Mouse (Mus musculus) myocyte (in vitro differentiated cells): ENCODE data around the gene Trp53bp2. TPM values are rescaled to one million over a fixed set of nuclear protein-coding genes. Genes with fewer than 3 reads are reported as not detected.

Source experiments
- H3K27me3 ChIP-seq: one replicate; pipeline ENCODE4 v1.6.1; 2011; ENCODE audit not compliant: control insufficient read depth, insufficient read depth, insufficient read length
- H3K36me3 ChIP-seq: one replicate; pipeline ENCODE4 v1.6.1; 2011; ENCODE audit not compliant: control insufficient read depth, insufficient read depth
- H3K4me2 ChIP-seq: one replicate; pipeline ENCODE4 v1.6.1; 2011; ENCODE audit warnings: low read depth, control low read depth
- H3K4me3 ChIP-seq: one replicate; pipeline ENCODE4 v1.5.1; 2011; ENCODE audit warnings: mild to moderate bottlenecking, control low read depth, moderate library complexity
- H3K79me2 ChIP-seq: one replicate; pipeline ENCODE4 v1.6.1; 2011; ENCODE audit not compliant: control insufficient read depth, insufficient read depth
- H3ac ChIP-seq: one replicate; pipeline ENCODE4 v1.6.1; 2011; ENCODE audit not compliant: control insufficient read depth, insufficient read length
- CEBPB ChIP-seq: IDR thresholded peaks from 2 replicates; pipeline ENCODE4 v1.6.1; 2011; ENCODE audit warnings: mild to moderate bottlenecking, moderate library complexity; ENCODE audit not compliant: poor library complexity, insufficient read depth, severe bottlenecking
- E2F4 ChIP-seq: IDR thresholded peaks from one replicate; pipeline ENCODE4 v1.6.1; 2011; ENCODE audit warnings: mild to moderate bottlenecking, control low read depth, moderate library complexity; ENCODE audit not compliant: insufficient read depth
- MAX ChIP-seq: IDR thresholded peaks from one replicate; pipeline ENCODE4 v1.6.1; 2011; ENCODE audit warnings: low read depth, mild to moderate bottlenecking, control low read depth
- MYOD1 ChIP-seq, 3 experiments: IDR thresholded peaks; one replicate each; pipeline ENCODE4 v1.6.1; 2011; ENCODE audit warnings: control low read depth in 2 of 3, low read depth in 2 of 3, mild to moderate bottlenecking in 2 of 3, moderate library complexity in 1 of 3; ENCODE audit not compliant: insufficient read length in 2 of 3, control insufficient read depth in 1 of 3
- MYOG ChIP-seq, 3 experiments: IDR thresholded peaks; one replicate each; pipeline ENCODE4 v1.6.1; 2011; ENCODE audit warnings: control low read depth in 2 of 3, low read depth in 2 of 3, mild to moderate bottlenecking in 2 of 3; ENCODE audit not compliant: insufficient read length in 2 of 3, control insufficient read depth in 1 of 3, insufficient read depth in 1 of 3
- POLR2A ChIP-seq: IDR thresholded peaks from one replicate; pipeline ENCODE4 v1.6.1; 2011; ENCODE audit warnings: low read depth, mild to moderate bottlenecking, control low read depth, moderate library complexity; ENCODE audit not compliant: insufficient read length
- POLR2AphosphoS2 ChIP-seq: IDR thresholded peaks from one replicate; pipeline ENCODE4 v1.6.1; 2011; ENCODE audit warnings: low read depth, control low read depth; ENCODE audit not compliant: insufficient read length
- REST ChIP-seq: IDR thresholded peaks from one replicate; pipeline ENCODE4 v1.6.1; 2011; ENCODE audit warnings: mild to moderate bottlenecking, control low read depth, moderate library complexity; ENCODE audit not compliant: insufficient read depth, insufficient read length
- SRF ChIP-seq: IDR thresholded peaks from one replicate; pipeline ENCODE4 v1.6.1; 2011; ENCODE audit warnings: low read depth; ENCODE audit not compliant: control insufficient read depth, insufficient read length
- TCF12 ChIP-seq: IDR thresholded peaks from one replicate; pipeline ENCODE4 v1.6.1; 2011; ENCODE audit warnings: mild to moderate bottlenecking, control low read depth; ENCODE audit not compliant: poor library complexity, insufficient read depth, severe bottlenecking
- TCF3 ChIP-seq: IDR thresholded peaks from one replicate; pipeline ENCODE4 v1.6.1; 2011; ENCODE audit warnings: low read depth, control low read depth; ENCODE audit not compliant: insufficient read length
- USF1 ChIP-seq: IDR thresholded peaks from one replicate; pipeline ENCODE4 v1.6.1; 2011; ENCODE audit warnings: low read depth, mild to moderate bottlenecking, control low read depth, moderate library complexity
- polyA plus RNA-seq: library from polyadenylated mRNA; unstranded; fragments of >200 nt; fragmentation: generic; extraction: Trizol; gene quantifications from one replicate; pipeline ENCODE4 v1.2.1, GENCODE M21; 2012; ENCODE audit warnings: missing spikeins

Gene Trp53bp2
- polyA plus RNA-seq, 1 experiment, result 6.4 TPM

GRCm38 (mm10) chr1:182386449-182386848 lies 22.5 kb upstream of the Trp53bp2 start:
- TF ChIP-seq MYOD1 (IDR thresholded peaks at IDR 0.05; ENCODE audit: control insufficient read depth in 1 of 3, insufficient read length in 2 of 3, low read depth in 2 of 3) (no peak), POLR2A (no peak), REST (no peak), MYOG (IDR thresholded peaks at IDR 0.05; ENCODE audit: control insufficient read depth in 1 of 3, insufficient read depth in 1 of 3, insufficient read length in 2 of 3, low read depth in 2 of 3) (no peak), TCF12 (no peak), MAX (no peak), SRF (no peak), TCF3 (no peak), USF1 (no peak), CEBPB (no peak)
- H3K36me3 ChIP-seq, result no peaks in the 10 kb centered on the region
- no peak overlapping the region for H3K4me3 ChIP-seq
- no peaks in the 10 kb centered on the region for H3K79me2 ChIP-seq
- H3ac ChIP-seq, result no peak overlapping the region
- no peaks in the 10 kb centered on the region for H3K27me3 ChIP-seq
- H3K4me2 ChIP-seq, result no peak overlapping the region

DNA sequence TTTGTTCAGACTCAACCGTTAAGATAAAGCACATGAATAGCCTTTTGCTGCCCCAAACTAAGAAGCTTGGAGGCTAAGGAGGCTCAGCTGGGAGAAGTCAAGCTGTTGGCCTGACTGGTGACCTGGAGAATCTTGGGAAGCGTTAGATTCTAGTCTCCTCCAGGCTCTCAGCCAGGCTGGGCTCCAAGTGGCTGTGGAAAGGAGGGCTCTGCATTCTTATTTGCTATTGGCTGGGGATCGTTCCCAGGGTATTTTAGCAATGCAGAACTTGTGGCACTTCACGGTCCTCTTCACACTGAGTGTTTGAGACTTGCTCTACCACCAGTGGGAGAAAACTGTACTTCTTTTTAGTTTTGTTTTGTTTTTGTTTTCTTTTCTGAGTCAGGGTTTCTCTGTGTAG lies 20.2 kb upstream of the Trp53bp2 start:
- Histone ChIP-seq H3K36me3 (no peaks in the 10 kb centered on the region), H3K79me2 (no peaks in the 10 kb centered on the region), H3K4me2 (no peak overlapping the region), H3K27me3 (no peaks in the 10 kb centered on the region), H3K4me3 (no peak overlapping the region), H3ac (no peak overlapping the region)
- TF ChIP-seq REST (no peak), MYOG (IDR thresholded peaks at IDR 0.05; ENCODE audit: control insufficient read depth in 1 of 3, insufficient read depth in 1 of 3, insufficient read length in 2 of 3, low read depth in 2 of 3) (no peak), MYOD1 (IDR thresholded peaks at IDR 0.05; ENCODE audit: control insufficient read depth in 1 of 3, insufficient read length in 2 of 3, low read depth in 2 of 3) (no peak), USF1 (no peak), E2F4 (no peak), MAX (no peak), TCF3 (no peak), POLR2A (no peak), TCF12 (no peak)

- no peaks in the 10 kb centered on the region for H3K27me3 ChIP-seq
- H3K36me3 ChIP-seq, result no peaks in the 10 kb centered on the region
- H3ac ChIP-seq, result no peak overlapping the region
- no peak overlapping the region for H3K4me2 ChIP-seq
- no peaks in the 10 kb centered on the region for H3K79me2 ChIP-seq
- H3K4me3 ChIP-seq, result no peak overlapping the region
- no peak for TF ChIP-seq E2F4
- no peak for TF ChIP-seq CEBPB
- TF ChIP-seq MYOG (IDR thresholded peaks at IDR 0.05; ENCODE audit: control insufficient read depth in 1 of 3, insufficient read depth in 1 of 3, insufficient read length in 2 of 3, low read depth in 2 of 3), result no peak
- no peak for TF ChIP-seq MYOD1 (IDR thresholded peaks at IDR 0.05; ENCODE audit: control insufficient read depth in 1 of 3, insufficient read length in 2 of 3, low read depth in 2 of 3)
- no peak for TF ChIP-seq REST
- TF ChIP-seq TCF12, result no peak
- no peak for TF ChIP-seq USF1
- no peak for TF ChIP-seq MAX
- TF ChIP-seq POLR2A, result no peak
- no peak for TF ChIP-seq TCF3
- no peak for TF ChIP-seq POLR2AphosphoS2
- TF ChIP-seq SRF, result no peak
These were observed 10.8 kb upstream of the Trp53bp2 start for GRCm38 (mm10) chr1:182398171-182398570.

DNA sequence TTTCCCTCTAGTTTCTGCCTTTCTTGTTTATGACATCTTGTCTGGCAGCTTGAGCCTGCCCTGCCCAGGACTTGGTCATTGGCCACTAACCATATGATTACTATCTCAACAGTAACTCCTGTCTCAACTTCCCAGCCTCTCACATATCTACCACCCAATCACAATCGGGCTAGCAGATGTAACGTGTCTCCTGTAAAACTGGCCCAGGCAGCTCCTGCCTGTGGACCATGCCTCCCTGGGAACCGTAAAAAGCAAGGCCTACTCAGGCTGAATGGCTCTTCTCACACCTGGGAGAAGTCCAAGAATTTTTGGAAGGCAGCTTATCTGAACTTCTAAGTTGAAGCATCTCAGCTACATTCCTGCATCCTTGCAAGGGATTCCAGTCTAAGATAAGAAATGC lies 10.2 kb upstream of the Trp53bp2 start:
- TF ChIP-seq POLR2AphosphoS2 (no peak), USF1 (no peak), MYOD1 (IDR thresholded peaks at IDR 0.05; ENCODE audit: control insufficient read depth in 1 of 3, insufficient read length in 2 of 3, low read depth in 2 of 3) (no peak), E2F4 (no peak), CEBPB (no peak), TCF3 (no peak)

DNA sequence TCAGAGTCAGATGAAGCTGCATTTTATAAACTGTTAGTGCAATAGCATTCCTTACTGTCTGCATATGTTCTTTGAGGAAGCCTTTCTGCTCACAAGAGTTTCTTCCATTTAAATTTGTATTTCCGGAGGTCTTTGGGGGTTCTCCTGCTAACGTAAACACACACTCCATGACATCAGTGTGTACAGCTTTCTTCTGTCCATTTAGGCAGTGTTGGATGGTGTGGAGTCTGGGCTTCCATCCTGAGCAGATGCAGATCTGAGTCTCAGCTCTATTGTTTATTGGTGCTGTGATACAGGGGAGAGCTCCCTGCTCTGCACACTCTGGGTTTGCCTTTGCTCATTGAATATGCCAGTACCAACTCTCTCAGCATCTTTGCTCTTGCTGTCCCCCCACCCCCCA lies 9.8 kb upstream of the Trp53bp2 start:
- H3K4me2 ChIP-seq, result no peak overlapping the region
- no peak overlapping the region for H3K4me3 ChIP-seq
- no peak for TF ChIP-seq TCF3
- no peak for TF ChIP-seq USF1
- TF ChIP-seq TCF12, result no peak
- TF ChIP-seq POLR2A, result no peak
- no peak for TF ChIP-seq E2F4
- TF ChIP-seq SRF, result no peak
- no peak for TF ChIP-seq REST
- TF ChIP-seq MYOG (IDR thresholded peaks at IDR 0.05; ENCODE audit: control insufficient read depth in 1 of 3, insufficient read depth in 1 of 3, insufficient read length in 2 of 3, low read depth in 2 of 3), result no peak
- TF ChIP-seq CEBPB, result no peak
- no peak for TF ChIP-seq MYOD1 (IDR thresholded peaks at IDR 0.05; ENCODE audit: control insufficient read depth in 1 of 3, insufficient read length in 2 of 3, low read depth in 2 of 3)
- no peak for TF ChIP-seq MAX
- TF ChIP-seq POLR2AphosphoS2, result no peak
- no peaks in the 10 kb centered on the region for H3K79me2 ChIP-seq
- H3K27me3 ChIP-seq, result no peaks in the 10 kb centered on the region
- no peak overlapping the region for H3ac ChIP-seq
- H3K36me3 ChIP-seq, result no peaks in the 10 kb centered on the region

More for the DNA sequence above, 10.2 kb upstream of the Trp53bp2 start:
- Histone ChIP-seq H3K36me3 (no peaks in the 10 kb centered on the region), H3ac (no peak overlapping the region), H3K79me2 (no peaks in the 10 kb centered on the region), H3K4me2 (peak overlapping the region; percentile 14), H3K27me3 (no peaks in the 10 kb centered on the region), H3K4me3 (no peak overlapping the region)
